ENCODE assay signal across 8 mouse cellular contexts in the genomic region with DNA sequence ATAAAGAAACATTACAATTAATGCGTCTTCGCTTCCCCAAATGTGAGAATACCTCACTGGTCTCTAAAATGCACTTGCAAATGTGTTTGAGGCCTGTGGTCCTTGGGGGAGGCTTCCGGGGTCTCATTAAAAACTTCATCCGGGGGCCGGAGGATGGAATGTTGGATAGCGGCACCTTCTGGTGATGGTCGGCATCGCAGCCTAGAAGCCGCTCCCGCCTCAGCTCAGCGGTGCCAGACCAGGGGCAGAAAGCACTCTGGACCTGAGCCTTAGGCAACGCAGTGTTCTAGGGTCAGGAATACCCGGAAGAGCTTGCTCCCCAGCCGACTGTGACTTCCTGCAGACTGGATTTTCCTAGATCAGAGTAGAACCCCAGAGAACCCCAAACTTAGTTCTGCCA. TPM values are rescaled to one million over a fixed set of nuclear protein-coding genes. Genes with fewer than 3 reads are reported as not detected.
DNase-seq lines count a peak whose midpoint lies in the region; ATAC-seq and TF ChIP-seq lines count a peak whose summit lies in the region.

No protein-coding gene starts in this region.

- TF ChIP-seq CTCF in G1E (IDR thresholded peaks at IDR 0.05; ENCODE audit: low read depth, low read length): peak; percentile 52

- no peak overlapping the region for H3K9ac ChIP-seq in heart, embryonic 16.5 days (ENCODE audit: low read length)

- peak; percentile 53 for DNase-seq in A20 (ENCODE audit: low read depth, low spot score)
- no peak for DNase-seq in G1E (ENCODE audit: low spot score)
- DNase-seq in embryo, embryonic 10.5 days (ENCODE audit: low spot score): peak; percentile 90
- peak; percentile 63 to 85 for DNase-seq in layer of hippocampus, postnatal 25 days (ENCODE audit: extremely low spot score in 1 of 2, low spot score in 1 of 2)
- peak; percentile 61 to 73 for DNase-seq in lung, postnatal 4 days
- DNase-seq in skeletal muscle tissue, adult 2 months (ENCODE audit: low read depth, low spot score): peak; percentile 7

- 0 out of 2 replicates have a peak overlapping the region, but pooled peaks have one; percentile 5 for H3K4me2 ChIP-seq in heart, embryonic 16.5 days (ENCODE audit: low read depth, low read length)

- H3K4me3 ChIP-seq in G1E (ENCODE audit: low read depth, low read length): no peak overlapping the region
- no peak overlapping the region for H3K4me3 ChIP-seq in heart, embryonic 16.5 days (ENCODE audit: low read length)

- 7% methylated on average over 14 of the region's 14 CpGs for WGBS in heart, embryonic 16.5 days

- H3K9me3 ChIP-seq in G1E (replicated peaks): no peaks in the 10 kb centered on the region
- H3K9me3 ChIP-seq in heart, embryonic 16.5 days (replicated peaks; ENCODE audit: control insufficient read depth, low read length): no peaks in the 10 kb centered on the region

- H3K4me1 ChIP-seq in G1E (ENCODE audit: insufficient read depth, low read depth, low read length): no peaks in the 10 kb centered on the region
- H3K4me1 ChIP-seq in heart, embryonic 16.5 days (ENCODE audit: control insufficient read depth, insufficient read depth, low read length): peaks cover 6% of the 10 kb centered on the region; the same call in 1 of the 2 replicates

- peaks cover 35% of the 10 kb centered on the region for H3K27me3 ChIP-seq in G1E (ENCODE audit: insufficient read depth, low read length)
- H3K27me3 ChIP-seq in heart, embryonic 16.5 days (ENCODE audit: control insufficient read depth, insufficient read depth, low read length): 0 out of 2 replicates have a peak, but pooled peaks cover 2% of the 10 kb centered on the region

- H3K27ac ChIP-seq in heart, embryonic 16.5 days (ENCODE audit: low read length): no peak overlapping the region

- no peaks in the 10 kb centered on the region for H3K36me3 ChIP-seq in G1E (replicated peaks)
- H3K36me3 ChIP-seq in heart, embryonic 16.5 days (ENCODE audit: control insufficient read depth, insufficient read depth): no peaks in the 10 kb centered on the region

- ATAC-seq in G1E (ENCODE audit: extremely low read depth, insufficient number of reproducible peaks, low FRiP score, poor library complexity, severe bottlenecking): no peak
- no peak; the same call in 1 of the 2 replicates for ATAC-seq in heart, embryonic 16.5 days (replicated peaks; ENCODE audit: extremely low read depth, insufficient read depth, low FRiP score)
- no peak for ATAC-seq in activated CD4-positive, CD25-positive, alpha-beta regulatory T cell, adult 4 months

RNA-seq across cellular contexts. Expression of a gene that starts 8.7 kb away (rescaled TPM):
- total RNA-seq in G1E (2014; fragmentation: Nextera tagmentation): not detected in 2 replicates
- 0.12 and 0.22 TPM in 2 replicates for total RNA-seq in G1E (2017)
- not detected in 2 replicates for polyA plus RNA-seq in G1E (2012)
- 0.51 and 0.64 TPM in 2 replicates for polyA plus RNA-seq in heart, embryonic 16.5 days (2015; fragmentation: Nextera tagmentation; extraction: Ambion mirVana)
- total RNA-seq in layer of hippocampus, postnatal 25 days (2021): 1 to 10 TPM; 1.0 to 1.1 TPM
- polyA plus RNA-seq in activated CD4-positive, CD25-positive, alpha-beta regulatory T cell, adult 4 months (2017; shearing (Covaris generic)): not detected

RNA-seq across cellular contexts. Expression of a gene that starts 43.7 kb away (rescaled TPM):
- 18.2 and 20.8 TPM in 2 replicates for total RNA-seq in G1E (2014; fragmentation: Nextera tagmentation)
- total RNA-seq in G1E (2017): 11.9 and 15.7 TPM in 2 replicates
- polyA plus RNA-seq in G1E (2012): 39.9 and 48.5 TPM in 2 replicates
- polyA plus RNA-seq in heart, embryonic 16.5 days (2015; fragmentation: Nextera tagmentation; extraction: Ambion mirVana): 20.5 and 22.2 TPM in 2 replicates
- total RNA-seq in layer of hippocampus, postnatal 25 days (2021): 100 to 1,000 TPM in 1 of 2 experiments, 10 to 100 TPM in 1; 95.9 to 109 TPM
- 1 to 10 TPM; 4.2 to 5.1 TPM for polyA plus RNA-seq in activated CD4-positive, CD25-positive, alpha-beta regulatory T cell, adult 4 months (2017; shearing (Covaris generic))

RNA-seq across cellular contexts. Expression of a gene that starts 52.8 kb away (rescaled TPM):
- not detected in 2 replicates for total RNA-seq in G1E (2014; fragmentation: Nextera tagmentation)
- total RNA-seq in G1E (2017): not detected in 2 replicates
- polyA plus RNA-seq in G1E (2012): not detected in 2 replicates
- 0.71 and 1.9 TPM in 2 replicates for polyA plus RNA-seq in heart, embryonic 16.5 days (2015; fragmentation: Nextera tagmentation; extraction: Ambion mirVana)
- 1 to 10 TPM; 1.2 to 1.3 TPM for total RNA-seq in layer of hippocampus, postnatal 25 days (2021)
- 1 to 10 TPM; 1.0 to 1.6 TPM for polyA plus RNA-seq in activated CD4-positive, CD25-positive, alpha-beta regulatory T cell, adult 4 months (2017; shearing (Covaris generic))
